Mouse (Mus musculus) heart, postnatal 0 days (tissue): ENCODE measurements around the gene Lipa. TPM values are rescaled to one million over a fixed set of nuclear protein-coding genes. Genes with fewer than 3 reads are reported as not detected.
A peak's percentile ranks its signal among the peaks of the same experiment; 100 is the strongest.

Experiments used
- ATAC-seq: fragments of 200-750 bp; cut with Nextera tagmentation; 2 replicates; pipeline ENCODE4 v1.8.0; 2017; ENCODE audit warnings: low read depth, moderate number of reproducible peaks, moderate library complexity; ENCODE audit not compliant: insufficient read depth
- DNase-seq: peaks from one replicate; pipeline ENCODE4 v3.0.0-alpha.2; 2016; ENCODE audit warnings: low spot score
- H3K27ac ChIP-seq: fragments of 300-500 bp; sonication (generic); 2 replicates; pipeline ENCODE4 v1.5.1; 2014; ENCODE audit warnings: low read depth, mild to moderate bottlenecking
- H3K27me3 ChIP-seq: fragments of 300-500 bp; sonication (generic); 2 replicates; pipeline ENCODE4 v1.6.1; 2014; ENCODE audit warnings: low read length, mixed read lengths; ENCODE audit not compliant: control insufficient read depth, insufficient read depth
- H3K36me3 ChIP-seq: fragments of 300-500 bp; sonication (generic); replicated peaks from 2 replicates; pipeline ENCODE4 v1.6.1; 2014; ENCODE audit warnings: low read length, mixed read lengths; ENCODE audit not compliant: control insufficient read depth, insufficient read depth
- H3K4me1 ChIP-seq: fragments of 300-500 bp; sonication (generic); 2 replicates; pipeline ENCODE4 v1.6.1; 2014; ENCODE audit warnings: antibody characterized with exemption; ENCODE audit not compliant: control insufficient read depth, insufficient read depth
- H3K4me2 ChIP-seq: fragments of 300-500 bp; sonication (generic); 2 replicates; pipeline ENCODE4 v1.6.1; 2014; ENCODE audit warnings: low read depth, mild to moderate bottlenecking, low read length, moderate library complexity
- H3K4me3 ChIP-seq: fragments of 300-500 bp; sonication (generic); 2 replicates; pipeline ENCODE4 v1.5.1; 2014; ENCODE audit warnings: low read depth, low read length
- H3K9ac ChIP-seq: fragments of 300-500 bp; sonication (generic); replicated peaks from 2 replicates; pipeline ENCODE4 v1.6.1; 2014; ENCODE audit warnings: low read depth, low read length, mixed read lengths
- H3K9me3 ChIP-seq: fragments of 300-500 bp; sonication (generic); replicated peaks from 2 replicates; pipeline ENCODE4 v1.6.1; 2016; ENCODE audit warnings: low read length; ENCODE audit not compliant: control insufficient read depth
- CTCF ChIP-seq: IDR thresholded peaks from 2 replicates; pipeline ENCODE4 v1.5.1; 2016; ENCODE audit warnings: antibody characterized with exemption, control low read depth, low read depth
- EP300 ChIP-seq: IDR thresholded peaks from 2 replicates; pipeline ENCODE4 v1.6.1; 2016; ENCODE audit warnings: antibody characterized with exemption, low read depth
- WGBS: fragments of 180-500 bp; shearing (Covaris S2); extraction: QIAGEN DNeasy Blood & Tissue Kit; methylation state at CpG from one replicate; pipeline ENCODE4 v1.1.7; 2014; 5-methylcytosine and 5-hydroxymethylcytosine counted together
- polyA plus RNA-seq: library from polyadenylated mRNA; unstranded; fragments of >200 nt; fragmentation: Nextera tagmentation; extraction: Ambion mirVana; gene quantifications from 2 replicates; pipeline ENCODE4 v1.2.1, GENCODE M21; 2015
- total RNA-seq: library from RNA; depleted of rRNA; stranded (reverse); fragments of >200 nt; gene quantifications from 2 replicates; pipeline ENCODE4 v1.2.3, GENCODE M21; 2014; ENCODE audit warnings: low replicate concordance

Gene Lipa
- total and polyA plus RNA-seq, 2 experiments from 2014 or later, result 16.8 to 30.2 TPM

- H3K4me3 ChIP-seq, result no peak overlapping the region
- TF ChIP-seq EP300, result no peak
- TF ChIP-seq CTCF, result no peak
- no peak overlapping the region for H3K27ac ChIP-seq
- 81% methylated on average over 3 of the region's 3 CpGs for WGBS
- H3K9me3 ChIP-seq, result no peaks in the 10 kb centered on the region
- H3K36me3 ChIP-seq, result peaks cover 20% of the 10 kb centered on the region; the same call in 1 of the 2 replicates
- H3K27me3 ChIP-seq, result no peaks in the 10 kb centered on the region
- no peak for DNase-seq
- no peak overlapping the region for H3K9ac ChIP-seq
- H3K4me2 ChIP-seq, result no peak overlapping the region
- H3K4me1 ChIP-seq, result peaks cover 10% of the 10 kb centered on the region; the same call in 1 of the 2 replicates
- no peak for ATAC-seq
Observed at GRCm38 (mm10) chr19:34517197-34517596, 10.1 kb downstream of the Lipa start.

- no peak overlapping the region for H3K4me2 ChIP-seq
- H3K27ac ChIP-seq, result no peak overlapping the region
- H3K9me3 ChIP-seq, result no peaks in the 10 kb centered on the region
- peaks cover 10% of the 10 kb centered on the region; the same call in 1 of the 2 replicates for H3K4me1 ChIP-seq
- peaks cover 12% of the 10 kb centered on the region; the same call in 1 of the 2 replicates for H3K36me3 ChIP-seq
- H3K9ac ChIP-seq, result no peak overlapping the region
- ATAC-seq, result no peak
- no peak for DNase-seq
- WGBS, result 45% methylated on average over 2 of the region's 2 CpGs
- no peak overlapping the region for H3K4me3 ChIP-seq
- no peak for TF ChIP-seq EP300
- no peak for TF ChIP-seq CTCF
- no peaks in the 10 kb centered on the region for H3K27me3 ChIP-seq
Observed at GRCm38 (mm10) chr19:34516346-34516745, 10.9 kb downstream of the Lipa start.

GRCm38 (mm10) chr19:34515681-34516080 lies 11.6 kb downstream of the Lipa start:
- no peak for TF ChIP-seq CTCF
- no peak for TF ChIP-seq EP300
- H3K27me3 ChIP-seq, result no peaks in the 10 kb centered on the region
- ATAC-seq, result no peak
- H3K4me3 ChIP-seq, result no peak overlapping the region
- H3K4me2 ChIP-seq, result no peak overlapping the region
- H3K9me3 ChIP-seq, result no peaks in the 10 kb centered on the region
- no peak overlapping the region for H3K9ac ChIP-seq
- peaks cover 15% of the 10 kb centered on the region for H3K36me3 ChIP-seq
- H3K27ac ChIP-seq, result no peak overlapping the region
- 69% methylated on average over 3 of the region's 3 CpGs for WGBS
- H3K4me1 ChIP-seq, result peaks cover 10% of the 10 kb centered on the region; the same call in 1 of the 2 replicates
- DNase-seq, result no peak

GRCm38 (mm10) chr19:34511528-34511927 lies 15.7 kb downstream of the Lipa start:
- ATAC-seq, result no peak
- peaks cover 30% of the 10 kb centered on the region for H3K36me3 ChIP-seq
- no peak for DNase-seq
- H3K9me3 ChIP-seq, result no peaks in the 10 kb centered on the region
- no peak for TF ChIP-seq EP300
- no peak overlapping the region for H3K9ac ChIP-seq
- H3K4me3 ChIP-seq, result no peak overlapping the region
- H3K27ac ChIP-seq, result peak overlapping the region; percentile 70; the same call in 1 of the 2 replicates
- H3K27me3 ChIP-seq, result no peaks in the 10 kb centered on the region
- peaks cover 9% of the 10 kb centered on the region; the same call in 1 of the 2 replicates for H3K4me1 ChIP-seq
- WGBS, result 75% methylated on average over 8 of the region's 8 CpGs
- H3K4me2 ChIP-seq, result no peak overlapping the region

GRCm38 (mm10) chr19:34510717-34511116 lies 16.6 kb downstream of the Lipa start:
- H3K4me3 ChIP-seq, result no peak overlapping the region
- H3K36me3 ChIP-seq, result peaks cover 38% of the 10 kb centered on the region
- no peak overlapping the region for H3K4me2 ChIP-seq
- 80% methylated on average over 5 of the region's 5 CpGs for WGBS
- H3K4me1 ChIP-seq, result 0 out of 2 replicates have a peak, but pooled peaks cover 2% of the 10 kb centered on the region
- no peak overlapping the region for H3K9ac ChIP-seq
- no peak for ATAC-seq
- no peaks in the 10 kb centered on the region for H3K27me3 ChIP-seq
- TF ChIP-seq CTCF (no peak), EP300 (no peak)
- H3K27ac ChIP-seq, result peak overlapping the region; percentile 70; the same call in 1 of the 2 replicates
- no peaks in the 10 kb centered on the region for H3K9me3 ChIP-seq
- DNase-seq, result no peak

GRCm38 (mm10) chr19:34505161-34505721 lies 22.0 kb downstream of the Lipa start:
- Histone ChIP-seq H3K4me2 (no peak overlapping the region), H3K27me3 (no peaks in the 10 kb centered on the region), H3K9ac (no peak overlapping the region), H3K4me3 (no peak overlapping the region), H3K36me3 (peaks cover 33% of the 10 kb centered on the region), H3K27ac (no peak overlapping the region; the same call in 1 of the 2 replicates), H3K4me1 (no peaks in the 10 kb centered on the region), H3K9me3 (no peaks in the 10 kb centered on the region)
- TF ChIP-seq EP300 (no peak), CTCF (no peak)
- DNase-seq, result no peak
- ATAC-seq, result no peak
- 80% methylated on average over 12 of the region's 12 CpGs for WGBS
